Mouse (Mus musculus): Measurements from ENCODE around the gene Ndufa13.
A peak's percentile ranks its signal among the peaks of the same experiment; 100 is the strongest.

Ndufa13 gene

DNA sequence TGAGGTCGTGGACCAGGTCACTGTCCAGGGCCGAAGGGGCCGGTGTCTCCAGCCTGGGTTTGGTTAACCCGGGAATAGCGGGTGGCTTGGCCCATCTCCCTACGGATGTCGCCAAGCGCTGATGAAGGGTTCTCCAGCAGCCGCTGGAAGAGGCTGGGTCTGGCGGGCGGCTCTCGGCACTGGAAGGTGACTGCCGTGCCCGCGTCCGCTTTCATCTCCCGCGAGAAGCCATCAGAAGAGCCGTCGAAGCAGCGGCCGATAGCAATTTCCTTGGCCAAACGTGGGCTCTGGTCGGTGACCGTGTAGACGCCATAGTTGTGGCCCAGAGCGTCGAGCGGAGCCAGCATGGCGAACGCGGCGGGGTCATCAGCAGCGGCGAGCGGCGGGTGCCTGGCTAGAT lies 21.5 kb downstream of the Ndufa13 start:
- no peak for DNase-seq (ENCODE audit: low spot score in 2 of 2)

DNA sequence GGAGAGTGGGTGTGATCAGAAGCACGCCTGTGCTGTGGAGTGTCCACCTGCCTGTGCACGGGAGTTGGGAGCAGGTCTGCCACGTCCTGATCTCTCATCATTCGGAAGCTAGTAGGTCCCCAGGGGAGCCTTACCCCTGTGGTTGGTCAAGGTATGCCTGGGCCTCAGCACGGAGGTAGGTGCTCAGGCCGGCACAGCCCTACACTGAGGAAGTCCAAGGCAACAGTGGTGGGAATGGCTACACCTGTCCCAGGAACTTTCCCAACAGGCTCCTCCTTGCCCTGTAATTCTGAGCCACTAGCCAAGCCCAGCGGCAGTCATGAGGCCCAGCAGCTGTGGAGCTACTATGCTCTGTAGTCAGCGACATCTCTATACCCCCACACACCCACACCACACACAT lies 22.7 kb downstream of the Ndufa13 start:
- DNase-seq (ENCODE audit: low spot score in 2 of 2), result no peak

DNA sequence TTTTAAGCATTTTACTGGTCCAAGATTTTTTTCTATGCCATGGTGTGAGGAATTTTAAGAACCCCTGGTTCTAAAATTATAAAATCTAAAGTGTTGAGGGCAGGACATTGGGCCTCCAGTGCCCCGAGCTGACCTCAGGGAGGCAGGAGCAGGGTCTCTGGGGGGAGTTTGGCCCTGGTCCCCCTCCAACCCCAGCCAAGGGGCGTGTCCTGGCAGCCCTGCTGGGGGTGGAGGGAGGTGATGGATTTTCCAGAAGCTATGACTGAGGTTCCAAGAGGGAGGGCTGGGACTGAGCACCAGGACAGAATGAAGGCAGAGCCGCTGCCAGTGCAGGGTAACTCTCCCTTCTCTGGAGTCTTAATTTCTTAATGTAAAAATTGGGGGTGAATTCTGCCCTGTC lies 24.4 kb downstream of the Ndufa13 start:
- no peak for DNase-seq (ENCODE audit: low spot score in 2 of 2)

DNA sequence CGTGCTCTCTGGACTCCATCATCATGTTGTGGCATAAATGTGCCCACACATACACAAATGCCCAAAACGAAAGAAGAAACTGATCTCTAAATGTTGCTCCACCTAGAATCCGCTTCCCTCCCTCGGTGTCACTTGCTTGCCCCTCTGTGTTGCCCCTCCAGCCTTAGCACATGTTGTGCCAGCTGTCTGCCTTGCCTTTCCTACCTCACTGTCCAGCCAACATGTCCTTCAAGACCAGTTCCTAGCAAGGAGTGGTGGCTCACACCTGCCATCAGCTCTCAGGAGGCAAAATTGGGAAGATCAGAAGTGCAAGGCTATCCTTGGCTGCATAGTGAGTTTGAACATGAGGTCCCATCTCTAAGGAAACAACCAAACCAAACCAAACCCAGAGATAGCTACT lies 25.0 kb downstream of the Ndufa13 start:
- no peak for DNase-seq (ENCODE audit: low spot score in 2 of 2)

GRCm38 (mm10) chr8:69876967-69877366 lies 25.4 kb downstream of the Ndufa13 start:
- no peak for DNase-seq (ENCODE audit: low spot score in 2 of 2)

DNA sequence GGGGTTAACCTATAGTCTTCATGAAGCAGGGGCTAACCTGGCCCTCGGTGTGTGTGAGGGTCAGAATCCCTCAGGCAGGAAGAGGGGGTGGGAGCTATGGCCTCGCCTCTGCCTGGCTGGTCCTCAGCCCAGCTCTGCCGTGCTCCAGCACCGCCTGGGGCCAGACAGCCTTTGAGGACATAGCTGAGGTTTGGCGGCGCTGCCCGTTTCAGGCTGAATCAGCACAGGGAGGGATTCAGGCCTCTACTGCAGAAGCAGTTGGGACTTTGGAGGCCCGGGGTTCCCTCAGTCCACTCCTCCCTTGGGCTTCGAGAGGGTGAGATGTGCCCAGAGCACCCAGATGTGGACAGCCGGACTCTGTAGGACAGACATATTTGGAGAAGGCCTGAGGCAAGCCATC lies 26.3 kb downstream of the Ndufa13 start:
- no peak for DNase-seq (ENCODE audit: low spot score in 2 of 2)

- no peak for DNase-seq (ENCODE audit: low spot score in 2 of 2)
These were observed 27.7 kb downstream of the Ndufa13 start for GRCm38 (mm10) chr8:69874654-69875053.

GRCm38 (mm10) chr8:69874155-69874554 lies 28.2 kb downstream of the Ndufa13 start:
- DNase-seq (ENCODE audit: low spot score in 2 of 2), result peak; percentile 48 to 69

DNA sequence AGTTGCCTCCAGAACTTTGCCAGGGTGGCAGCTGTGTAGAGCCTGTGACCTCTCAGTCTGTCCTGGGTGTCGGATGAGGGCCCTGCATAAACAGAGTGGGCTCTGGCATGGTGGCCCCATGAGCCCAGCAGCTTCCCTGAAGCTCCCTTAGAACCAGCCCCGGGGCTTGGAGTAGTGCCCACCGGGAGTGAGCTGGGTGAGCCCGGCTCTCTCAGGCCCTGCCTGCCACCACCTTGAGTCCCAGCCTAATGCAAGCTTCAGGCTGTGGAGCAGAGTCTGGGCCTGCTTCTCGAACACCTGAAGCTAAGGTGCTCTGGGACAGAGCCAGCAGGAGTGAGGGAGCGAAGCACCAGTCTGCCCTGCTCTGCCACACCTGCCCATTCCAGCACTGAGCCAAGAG lies 31.5 kb downstream of the Ndufa13 start:
- no peak for DNase-seq (ENCODE audit: low spot score in 2 of 2)

DNA sequence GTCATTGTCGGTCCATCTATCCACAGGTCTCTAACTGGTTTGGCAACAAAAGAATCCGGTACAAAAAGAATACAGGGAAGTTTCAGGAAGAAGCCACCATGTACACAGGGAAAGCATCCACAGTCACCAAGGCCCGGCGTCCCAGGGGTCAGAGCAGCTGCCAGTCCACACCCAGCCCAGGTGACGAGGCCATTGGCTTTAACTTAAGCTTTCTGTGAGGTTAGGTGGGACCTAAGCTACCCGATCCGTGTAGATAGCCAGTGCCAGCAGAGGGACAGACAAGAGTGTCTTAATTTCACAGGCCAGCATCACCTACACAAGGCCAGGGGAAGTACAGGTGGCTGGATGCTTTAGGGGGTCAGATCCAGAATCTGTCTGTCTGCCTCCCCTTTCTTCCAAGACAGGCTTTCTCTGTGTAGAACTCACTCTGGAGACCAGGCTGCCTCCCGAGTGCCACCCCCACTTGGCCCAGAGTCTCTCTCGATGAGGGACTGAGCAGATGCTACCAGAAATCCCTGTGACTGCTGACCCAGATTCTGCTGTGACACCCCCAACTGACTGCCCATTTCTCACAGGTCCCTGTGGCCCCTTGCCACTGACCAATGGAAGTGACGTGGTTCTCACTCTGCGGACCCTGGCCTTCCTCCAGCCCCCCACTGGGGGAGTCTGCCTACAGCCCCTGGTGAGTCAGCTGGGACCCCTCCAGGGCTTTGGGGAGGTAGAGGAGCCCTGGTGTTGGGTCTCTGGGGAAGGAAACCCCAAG lies 32.2 kb downstream of the Ndufa13 start:
- DNase-seq (ENCODE audit: low spot score in 2 of 2), result no peak

DNA sequence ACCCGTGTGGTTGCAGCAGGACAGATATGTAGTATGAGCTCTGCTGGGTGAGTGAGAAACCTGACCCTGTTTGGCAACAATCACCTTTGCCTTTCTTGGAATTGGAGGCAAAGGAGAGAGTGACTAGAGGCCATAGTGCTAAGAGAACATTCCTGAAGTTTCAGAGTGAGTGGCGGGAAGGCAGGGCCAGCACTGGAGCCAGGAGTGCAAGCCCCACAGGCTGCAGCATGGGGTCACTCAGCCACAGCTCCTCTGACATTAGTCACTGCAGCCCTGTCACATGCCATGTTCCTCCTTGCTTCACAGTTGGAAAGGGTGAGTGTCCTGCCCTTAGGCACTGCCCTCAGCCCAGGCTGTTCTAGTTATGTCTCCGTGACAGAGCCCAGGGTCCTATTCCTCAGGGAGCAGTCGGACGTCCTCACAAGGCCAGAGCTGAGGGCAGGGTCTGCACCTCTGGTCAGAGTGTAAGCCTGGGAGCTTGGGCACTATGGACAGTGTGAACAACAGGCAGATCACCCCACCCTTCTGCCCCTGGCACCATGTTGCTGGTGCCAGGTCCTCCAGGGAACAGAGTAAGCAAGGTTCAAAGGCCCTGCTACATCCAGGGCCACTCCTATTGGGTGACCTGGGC lies 34.5 kb downstream of the Ndufa13 start:
- no peak for DNase-seq (ENCODE audit: low spot score in 2 of 2)

GRCm38 (mm10) chr8:69864180-69864579 lies 38.2 kb downstream of the Ndufa13 start:
- DNase-seq (ENCODE audit: low spot score in 2 of 2), result no peak

DNA sequence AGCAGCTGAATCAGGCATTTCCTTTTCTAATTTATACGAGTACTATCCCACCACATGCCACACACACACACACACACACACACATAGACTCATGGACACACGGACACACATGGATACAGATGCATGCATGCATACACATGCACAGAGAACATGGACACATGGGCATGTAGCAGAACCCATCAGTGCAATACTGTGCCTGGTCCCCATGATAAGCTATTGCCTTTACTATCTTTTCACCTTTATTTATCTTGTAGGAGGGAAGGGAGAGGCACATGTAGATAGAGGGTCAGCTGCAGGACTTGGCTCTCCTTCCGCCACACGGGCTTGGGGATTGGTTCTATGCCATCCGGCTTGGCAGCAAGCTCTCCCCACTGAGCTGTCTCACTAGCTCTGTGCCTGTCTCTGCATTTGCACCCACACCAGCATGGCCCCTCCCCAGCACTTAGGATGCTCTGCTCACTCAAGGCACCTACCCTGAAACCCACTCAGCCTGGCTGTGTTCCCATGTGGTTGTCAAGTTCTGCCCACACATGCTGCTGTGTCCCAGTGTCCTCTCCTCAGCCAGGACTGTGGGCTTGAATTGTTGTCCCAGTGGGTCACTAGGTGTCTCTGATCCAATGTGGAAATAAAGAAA lies 38.9 kb downstream of the Ndufa13 start:
- DNase-seq (ENCODE audit: low spot score in 2 of 2), result no peak

DNA sequence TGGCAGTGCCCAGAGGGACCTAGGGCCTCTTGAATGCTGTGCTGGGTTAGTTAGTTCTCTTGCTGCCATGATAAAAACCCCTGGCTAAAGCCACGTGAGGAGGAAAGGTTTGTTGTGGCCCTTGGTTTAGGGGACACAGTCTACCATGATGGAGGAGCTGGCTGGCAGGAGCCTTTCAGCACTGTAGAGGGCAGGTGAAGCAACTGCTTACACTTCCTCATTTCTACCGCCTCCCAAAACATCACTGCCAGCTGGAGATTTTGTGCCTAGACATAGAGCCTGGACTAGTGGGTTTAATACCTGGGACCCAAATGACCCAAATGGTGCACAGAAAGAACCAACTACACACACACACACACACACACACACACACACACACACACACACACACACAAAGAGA lies 41.1 kb downstream of the Ndufa13 start:
- no peak for DNase-seq (ENCODE audit: low spot score in 2 of 2)

DNA sequence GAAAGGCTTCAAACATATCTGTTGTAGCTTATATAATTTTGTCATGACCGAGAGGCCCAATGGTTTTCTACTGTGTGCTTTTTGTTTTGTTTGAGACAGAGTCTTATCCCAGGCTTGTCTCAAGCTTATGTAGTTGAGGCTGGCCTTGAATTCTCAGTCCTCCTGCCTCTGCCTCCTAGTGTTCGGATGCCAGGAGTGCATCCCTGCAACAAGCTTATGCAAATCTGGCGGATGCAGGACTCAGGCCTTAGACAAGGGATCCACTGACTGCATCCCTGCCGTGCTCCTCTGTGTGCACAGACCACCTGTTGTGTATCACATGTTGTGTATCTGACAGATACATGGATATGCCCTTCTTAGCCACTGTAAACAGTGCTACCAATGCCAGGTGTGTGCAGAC lies 41.6 kb downstream of the Ndufa13 start:
- no peak for DNase-seq (ENCODE audit: low spot score in 2 of 2)

DNA sequence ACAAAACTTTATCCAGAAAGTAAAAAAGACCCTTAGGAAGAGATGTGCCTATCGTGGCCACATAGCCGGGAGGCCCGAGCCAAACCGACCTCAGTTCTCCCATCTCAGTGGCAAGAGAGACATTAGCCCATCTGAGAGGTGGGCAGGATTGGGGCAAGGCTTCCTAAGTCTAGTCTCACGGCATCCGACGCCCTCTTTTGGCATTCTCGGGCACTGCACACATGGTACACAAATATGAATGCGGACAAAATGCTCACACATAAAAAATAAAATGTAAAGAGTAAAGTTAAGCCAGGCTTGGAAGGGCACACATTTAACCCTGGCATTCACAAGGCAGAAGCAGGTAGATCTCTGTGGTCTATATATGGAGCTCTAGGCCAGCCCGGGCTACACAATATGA lies 48.5 kb downstream of the Ndufa13 start:
- no peak for DNase-seq (ENCODE audit: low spot score in 2 of 2)

GRCm38 (mm10) chr8:69850926-69851506 lies 51.3 kb downstream of the Ndufa13 start:
- DNase-seq (ENCODE audit: low spot score in 2 of 2), result no peak

DNA sequence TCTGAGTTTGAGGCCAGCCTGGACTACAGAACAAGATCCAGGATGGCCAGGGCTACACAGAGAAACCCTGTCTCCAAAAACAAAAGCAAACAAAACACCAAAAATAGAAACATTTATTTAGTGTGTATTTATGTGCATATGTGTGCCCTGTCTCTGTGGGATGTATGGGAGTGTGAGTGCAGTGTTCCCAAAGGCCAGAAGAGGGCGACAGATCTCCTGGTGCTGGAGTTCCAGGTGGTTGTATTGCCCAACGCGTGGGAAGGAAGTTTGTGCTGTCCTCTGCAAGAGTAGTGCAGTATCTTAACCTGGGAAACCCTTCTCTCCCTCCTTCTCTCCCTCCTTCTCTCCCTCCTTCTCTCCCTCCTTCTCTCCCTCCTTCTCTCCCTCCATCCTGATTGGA lies 52.5 kb downstream of the Ndufa13 start:
- no peak for DNase-seq (ENCODE audit: low spot score in 2 of 2)

DNA sequence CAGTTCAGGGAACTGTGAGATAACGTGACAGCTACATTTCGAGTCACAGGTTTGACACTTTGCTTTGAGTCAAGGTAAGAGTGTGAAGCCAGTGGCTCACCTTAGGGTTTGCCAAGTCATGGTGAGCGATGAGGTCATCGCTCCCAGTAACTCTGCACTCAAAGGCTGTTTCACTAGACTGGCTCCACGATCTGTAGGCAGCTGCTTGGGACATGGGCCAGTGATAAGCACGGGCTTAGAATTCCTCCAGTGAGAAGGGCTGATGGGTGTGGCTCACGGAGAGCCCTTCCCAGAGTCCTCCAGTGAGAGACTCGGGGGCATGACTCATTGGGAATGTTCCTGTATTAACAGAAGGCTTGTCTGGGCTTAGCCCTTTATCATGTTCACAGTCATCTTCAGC lies 53.4 kb downstream of the Ndufa13 start:
- no peak for DNase-seq (ENCODE audit: low spot score in 2 of 2)

- no peak for DNase-seq (ENCODE audit: low spot score in 2 of 2)
These were observed 54.9 kb downstream of the Ndufa13 start for GRCm38 (mm10) chr8:69847167-69848065.
